Mouse (Mus musculus): ENCODE results near the gene Pqlc2. TPM values are rescaled to one million over a fixed set of nuclear protein-coding genes. Genes with fewer than 3 reads are reported as not detected.

Pqlc2 gene
- polyA plus RNA-seq, 1 experiment from 2014 or later = 13.6 TPM

- Histone ChIP-seq H3K4me3 (no peak overlapping the region), H3K4me1 (peaks cover 13% of the 10 kb centered on the region), H3K9me3 (no peaks in the 10 kb centered on the region), H3K36me3 (replicated peaks) (no peaks in the 10 kb centered on the region), H3K27me3 (ENCODE audit: poor library complexity, severe bottlenecking) (peaks cover 23% of the 10 kb centered on the region), H3K27ac (no peak overlapping the region)
- DNase-seq (ENCODE audit: extremely low spot score, low spot score) = no peak
- WGBS = 78% methylated on average over 7 of the region's 9 CpGs
Observed at GRCm38 (mm10) chr4:139334631-139335295, 24.3 kb upstream of the Pqlc2 start.

DNA sequence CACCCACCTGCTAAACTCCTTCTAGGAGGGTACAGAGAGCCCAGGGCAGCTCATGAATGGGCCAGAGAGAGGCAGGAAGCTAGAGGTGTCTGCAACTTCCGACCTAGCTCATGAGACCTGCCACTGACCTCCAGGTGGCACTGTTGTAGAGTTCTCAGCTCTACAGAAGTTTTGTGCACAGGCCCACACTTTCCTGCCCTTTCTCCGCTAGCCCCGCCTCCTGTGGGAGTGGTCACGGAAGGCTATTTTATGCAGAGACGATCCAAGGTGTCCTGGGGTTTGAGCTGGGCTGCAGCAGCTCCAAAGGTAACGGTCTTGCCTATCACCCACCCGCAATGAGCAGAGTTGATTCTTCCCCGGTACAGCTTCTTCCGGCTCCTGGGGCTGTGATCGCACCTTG, 20.1 kb upstream of the Pqlc2 start:
- 9% methylated on average over 10 of the region's 10 CpGs for WGBS
- Histone ChIP-seq H3K36me3 (replicated peaks) (no peaks in the 10 kb centered on the region), H3K27ac (no peak overlapping the region), H3K4me1 (peaks cover 7% of the 10 kb centered on the region), H3K9me3 (no peaks in the 10 kb centered on the region), H3K27me3 (ENCODE audit: poor library complexity, severe bottlenecking) (0 out of 2 replicates have a peak, but pooled peaks cover 8% of the 10 kb centered on the region), H3K4me3 (peak overlapping the region; percentile 33)
- peak; percentile 77 for DNase-seq (ENCODE audit: extremely low spot score, low spot score)

DNA sequence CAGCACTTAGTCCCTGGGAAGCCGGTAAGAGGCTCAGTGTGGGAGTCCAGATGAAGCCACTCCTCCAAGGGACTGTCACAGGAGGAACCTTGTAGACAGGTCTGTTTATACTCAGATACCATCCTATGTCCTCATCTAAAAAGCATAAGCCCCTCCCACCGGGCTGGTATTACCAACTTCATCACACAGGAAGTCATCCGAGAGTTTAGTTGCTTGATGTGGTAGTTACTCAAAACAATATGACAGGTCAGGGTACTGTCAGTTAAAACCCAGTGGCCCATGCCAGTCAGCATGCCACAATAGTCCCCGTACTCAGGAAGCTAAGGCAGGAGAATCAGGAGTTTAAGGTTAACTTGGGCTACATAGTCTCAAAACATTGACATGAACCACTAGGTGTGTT, 9.2 kb upstream of the Pqlc2 start:
- WGBS = 90% methylated on average over 4 of the region's 4 CpGs
- no peaks in the 10 kb centered on the region for H3K4me1 ChIP-seq
- DNase-seq (ENCODE audit: extremely low spot score, low spot score) = no peak
- no peak overlapping the region for H3K4me3 ChIP-seq
- H3K27me3 ChIP-seq (ENCODE audit: poor library complexity, severe bottlenecking) = no peaks in the 10 kb centered on the region
- peaks cover 48% of the 10 kb centered on the region for H3K36me3 ChIP-seq (replicated peaks)
- H3K9me3 ChIP-seq = no peaks in the 10 kb centered on the region
- H3K27ac ChIP-seq = no peak overlapping the region

DNA sequence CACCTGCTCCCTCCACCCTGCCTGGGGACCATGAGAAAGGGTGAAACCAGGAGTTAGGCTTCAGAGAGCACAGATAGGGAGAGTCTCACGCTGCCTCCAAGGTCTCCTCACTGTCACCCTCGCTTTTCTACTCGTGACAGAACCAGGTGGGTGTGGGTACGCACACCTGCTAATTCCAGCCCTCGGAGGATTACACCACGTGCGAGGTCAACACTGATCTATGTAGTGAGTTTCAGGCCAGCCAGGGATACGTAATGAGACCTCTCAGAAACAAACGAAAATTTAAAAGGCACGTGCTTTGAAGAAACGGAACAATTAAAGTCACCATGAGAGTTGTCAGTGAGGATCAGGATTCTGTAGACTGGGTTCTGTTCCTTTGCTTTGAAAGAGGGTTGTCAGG, 7.9 kb upstream of the Pqlc2 start:
- Histone ChIP-seq H3K27ac (no peak overlapping the region), H3K36me3 (replicated peaks) (peaks cover 59% of the 10 kb centered on the region), H3K9me3 (no peaks in the 10 kb centered on the region), H3K27me3 (ENCODE audit: poor library complexity, severe bottlenecking) (no peaks in the 10 kb centered on the region), H3K4me3 (no peak overlapping the region), H3K4me1 (no peaks in the 10 kb centered on the region)
- 94% methylated on average over 11 of the region's 11 CpGs for WGBS
- no peak for DNase-seq (ENCODE audit: extremely low spot score, low spot score)

- H3K36me3 ChIP-seq (replicated peaks) = peaks cover 37% of the 10 kb centered on the region
- peaks cover 20% of the 10 kb centered on the region for H3K27me3 ChIP-seq (ENCODE audit: poor library complexity, severe bottlenecking)
- H3K27ac ChIP-seq = no peak overlapping the region
- WGBS = 55% methylated on average over 4 of the region's 4 CpGs
- H3K9me3 ChIP-seq = no peaks in the 10 kb centered on the region
- peaks cover 34% of the 10 kb centered on the region for H3K4me1 ChIP-seq
- H3K4me3 ChIP-seq = no peak overlapping the region
- DNase-seq (ENCODE audit: extremely low spot score, low spot score) = peak; percentile 34
Observed at GRCm38 (mm10) chr4:139312632-139313031, 2.1 kb upstream of the Pqlc2 start.

- H3K4me3 ChIP-seq = peak overlapping the region; percentile 95
- H3K36me3 ChIP-seq (replicated peaks) = peaks cover 29% of the 10 kb centered on the region
- peaks cover 34% of the 10 kb centered on the region for H3K4me1 ChIP-seq
- WGBS = 18% methylated on average over 14 of the region's 14 CpGs
- peaks cover 20% of the 10 kb centered on the region for H3K27me3 ChIP-seq (ENCODE audit: poor library complexity, severe bottlenecking)
- no peaks in the 10 kb centered on the region for H3K9me3 ChIP-seq
- no peak for DNase-seq (ENCODE audit: extremely low spot score, low spot score)
- peak overlapping the region; percentile 93 for H3K27ac ChIP-seq
Observed at GRCm38 (mm10) chr4:139311707-139312106, 1.2 kb upstream of the Pqlc2 start.

- Histone ChIP-seq H3K27me3 (ENCODE audit: poor library complexity, severe bottlenecking) (peaks cover 20% of the 10 kb centered on the region), H3K9me3 (no peaks in the 10 kb centered on the region), H3K4me1 (peaks cover 34% of the 10 kb centered on the region), H3K4me3 (peak overlapping the region; percentile 95), H3K27ac (peak overlapping the region; percentile 93), H3K36me3 (replicated peaks) (peaks cover 31% of the 10 kb centered on the region)
- 1% methylated on average over 53 of the region's 53 CpGs for WGBS
- DNase-seq (ENCODE audit: extremely low spot score, low spot score) = no peak
Observed at GRCm38 (mm10) chr4:139310899-139311701, 592 bp upstream of the Pqlc2 start.

- peak overlapping the region; percentile 95 for H3K4me3 ChIP-seq
- H3K27ac ChIP-seq = no peak overlapping the region
- H3K27me3 ChIP-seq (ENCODE audit: poor library complexity, severe bottlenecking) = peaks cover 20% of the 10 kb centered on the region
- H3K4me1 ChIP-seq = peaks cover 34% of the 10 kb centered on the region
- WGBS = 22% methylated on average over 6 of the region's 6 CpGs
- H3K36me3 ChIP-seq (replicated peaks) = peaks cover 24% of the 10 kb centered on the region
- no peaks in the 10 kb centered on the region for H3K9me3 ChIP-seq
- no peak for DNase-seq (ENCODE audit: extremely low spot score, low spot score)
Observed at GRCm38 (mm10) chr4:139309651-139310050, 857 bp downstream of the Pqlc2 start.

GRCm38 (mm10) chr4:139307916-139308315, 2.6 kb downstream of the Pqlc2 start:
- Histone ChIP-seq H3K27me3 (ENCODE audit: poor library complexity, severe bottlenecking) (peaks cover 20% of the 10 kb centered on the region), H3K4me1 (peaks cover 34% of the 10 kb centered on the region), H3K4me3 (no peak overlapping the region), H3K9me3 (no peaks in the 10 kb centered on the region), H3K27ac (no peak overlapping the region), H3K36me3 (replicated peaks) (peaks cover 19% of the 10 kb centered on the region)
- no peak for DNase-seq (ENCODE audit: extremely low spot score, low spot score)
- WGBS = 91% methylated on average over 5 of the region's 5 CpGs

DNA sequence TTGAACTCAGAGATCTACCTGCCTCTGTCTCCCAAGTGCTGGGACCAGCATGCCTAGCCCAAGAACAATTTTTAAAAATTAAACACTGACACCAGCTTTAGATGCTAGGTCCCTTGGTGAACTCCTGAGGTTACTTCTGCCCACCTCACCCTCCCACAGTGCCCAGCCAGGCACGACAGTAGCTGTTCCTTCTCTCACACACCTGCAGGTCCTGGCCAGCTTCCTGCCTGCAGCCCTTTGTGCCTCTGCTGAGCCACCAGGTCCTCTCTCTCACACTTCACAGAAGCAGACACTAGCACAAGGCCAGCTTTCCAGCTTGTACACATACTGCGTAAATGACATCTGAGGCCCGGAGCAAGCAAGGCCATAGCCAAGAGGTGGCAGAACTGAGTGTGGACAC, 5.0 kb downstream of the Pqlc2 start:
- Histone ChIP-seq H3K27ac (no peak overlapping the region), H3K4me3 (no peak overlapping the region), H3K27me3 (ENCODE audit: poor library complexity, severe bottlenecking) (peaks cover 13% of the 10 kb centered on the region), H3K4me1 (peaks cover 19% of the 10 kb centered on the region), H3K9me3 (no peaks in the 10 kb centered on the region), H3K36me3 (replicated peaks) (peaks cover 38% of the 10 kb centered on the region)
- no peak for DNase-seq (ENCODE audit: extremely low spot score, low spot score)
- 90% methylated on average over 3 of the region's 3 CpGs for WGBS

GRCm38 (mm10) chr4:139302241-139302640, 8.3 kb downstream of the Pqlc2 start:
- Histone ChIP-seq H3K4me1 (peaks cover 5% of the 10 kb centered on the region; the same call in 1 of the 2 replicates), H3K36me3 (replicated peaks) (peaks cover 62% of the 10 kb centered on the region), H3K4me3 (no peak overlapping the region), H3K27me3 (ENCODE audit: poor library complexity, severe bottlenecking) (no peaks in the 10 kb centered on the region), H3K27ac (no peak overlapping the region), H3K9me3 (no peaks in the 10 kb centered on the region)
- DNase-seq (ENCODE audit: extremely low spot score, low spot score) = no peak
- WGBS = 61% methylated on average over 5 of the region's 5 CpGs

GRCm38 (mm10) chr4:139301780-139302179, 8.7 kb downstream of the Pqlc2 start:
- Histone ChIP-seq H3K4me1 (peaks cover 5% of the 10 kb centered on the region; the same call in 1 of the 2 replicates), H3K36me3 (replicated peaks) (peaks cover 62% of the 10 kb centered on the region)
- 90% methylated on average over 8 of the region's 8 CpGs for WGBS

More at GRCm38 (mm10) chr4:139301780-139302179, 8.7 kb downstream of the Pqlc2 start:
- Histone ChIP-seq H3K27ac (no peak overlapping the region), H3K27me3 (ENCODE audit: poor library complexity, severe bottlenecking) (no peaks in the 10 kb centered on the region), H3K9me3 (no peaks in the 10 kb centered on the region), H3K4me3 (no peak overlapping the region)
- no peak for DNase-seq (ENCODE audit: extremely low spot score, low spot score)

Measured in forebrain, embryonic 10.5 days (tissue).